Comparison of ENCODE assay signal across 8 mouse cellular contexts in genomic region chr16:34700165-34700827, GRCm38 (mm10). TPM values are rescaled to one million over a fixed set of nuclear protein-coding genes. Genes with fewer than 3 reads are reported as not detected.
A peak's percentile ranks its signal among the peaks of the same experiment; 100 is the strongest.
DNase-seq lines count a peak whose midpoint lies in the region; ATAC-seq and TF ChIP-seq lines count a peak whose summit lies in the region.

No protein-coding gene starts in this region.

- 30% methylated on average over 7 of the region's 7 CpGs for WGBS in hindbrain, embryonic 12.5 days
- WGBS in lung, postnatal 0 days, result 11% methylated on average over 7 of the region's 7 CpGs

- H3K4me1 ChIP-seq in hindbrain, embryonic 12.5 days, result no peaks in the 10 kb centered on the region
- H3K4me1 ChIP-seq in lung, postnatal 0 days (ENCODE audit: insufficient read depth, low read depth, low read length), result no peaks in the 10 kb centered on the region

- peak; percentile 81 for DNase-seq in Muller cell, postnatal 12 days (ENCODE audit: inconsistent ontology term)
- DNase-seq in cerebellum, adult 9-11 months, result peak; percentile 40
- DNase-seq in frontal cortex, postnatal 14 days (ENCODE audit: low spot score in 2 of 2), result peak; percentile 58 to 74
- peak; percentile 73 for DNase-seq in layer of hippocampus, adult 9-11 months
- peak; percentile 97 for DNase-seq in lung, postnatal 0 days (ENCODE audit: low spot score)
- peak; percentile 56 for DNase-seq in retina, adult 2 months (ENCODE audit: low read depth, low spot score)
- DNase-seq in thymus, postnatal 36 days, result peak; percentile 34 to 42

- no peak overlapping the region for H3K27ac ChIP-seq in hindbrain, embryonic 12.5 days
- peak overlapping the region; percentile 61 for H3K27ac ChIP-seq in lung, postnatal 0 days (ENCODE audit: low read length)

- no peak overlapping the region for H3K4me2 ChIP-seq in hindbrain, embryonic 12.5 days (replicated peaks)
- peak overlapping the region; percentile 25; the same call in 1 of the 2 replicates for H3K4me2 ChIP-seq in lung, postnatal 0 days (replicated peaks; ENCODE audit: low read depth, low read length)

- peak; percentile 57 for TF ChIP-seq EP300 in lung, postnatal 0 days (IDR thresholded peaks at IDR 0.05)

- peak; percentile 56 for ATAC-seq in hindbrain, embryonic 12.5 days (ENCODE audit: low FRiP score)
- ATAC-seq in lung, postnatal 0 days, result peak; percentile 94

- H3K9me3 ChIP-seq in hindbrain, embryonic 12.5 days (replicated peaks), result no peaks in the 10 kb centered on the region
- H3K9me3 ChIP-seq in lung, postnatal 0 days (ENCODE audit: low read length), result no peaks in the 10 kb centered on the region

- H3K4me3 ChIP-seq in hindbrain, embryonic 12.5 days, result no peak overlapping the region
- no peak overlapping the region for H3K4me3 ChIP-seq in lung, postnatal 0 days (ENCODE audit: low read depth, low read length)

- no peak overlapping the region for H3K9ac ChIP-seq in hindbrain, embryonic 12.5 days
- H3K9ac ChIP-seq in lung, postnatal 0 days (replicated peaks; ENCODE audit: low read depth), result no peak overlapping the region

- peaks cover 14% of the 10 kb centered on the region; the same call in 1 of the 2 replicates for H3K36me3 ChIP-seq in hindbrain, embryonic 12.5 days
- no peaks in the 10 kb centered on the region for H3K36me3 ChIP-seq in lung, postnatal 0 days (ENCODE audit: insufficient read depth, low read length)

- TF ChIP-seq CTCF in lung, postnatal 0 days (IDR thresholded peaks at IDR 0.05), result peak; percentile 89

- H3K27me3 ChIP-seq in hindbrain, embryonic 12.5 days, result no peaks in the 10 kb centered on the region
- no peaks in the 10 kb centered on the region for H3K27me3 ChIP-seq in lung, postnatal 0 days (replicated peaks; ENCODE audit: insufficient read depth, low read length)

RNA-seq across cellular contexts. Expression of gene Ccdc14, which starts 9.9 kb away (rescaled TPM):
- polyA plus RNA-seq in hindbrain, embryonic 12.5 days (2016; fragmentation: Nextera tagmentation; extraction: Ambion mirVana), result 8.4 and 8.7 TPM in 2 replicates
- polyA plus RNA-seq in lung, postnatal 0 days (2015; fragmentation: Nextera tagmentation; extraction: Ambion mirVana), result 2.7 and 2.9 TPM in 2 replicates

RNA-seq across cellular contexts. Expression of gene Mylk, which starts 44.7 kb away (rescaled TPM):
- 5.5 and 7.3 TPM in 2 replicates for polyA plus RNA-seq in hindbrain, embryonic 12.5 days (2016; fragmentation: Nextera tagmentation; extraction: Ambion mirVana)
- 55.7 and 72.3 TPM in 2 replicates for polyA plus RNA-seq in lung, postnatal 0 days (2015; fragmentation: Nextera tagmentation; extraction: Ambion mirVana)

RNA-seq across cellular contexts. Expression of gene Ropn1, which starts 50.6 kb away (rescaled TPM):
- not detected in 2 replicates for polyA plus RNA-seq in hindbrain, embryonic 12.5 days (2016; fragmentation: Nextera tagmentation; extraction: Ambion mirVana)
- polyA plus RNA-seq in lung, postnatal 0 days (2015; fragmentation: Nextera tagmentation; extraction: Ambion mirVana), result not detected in 2 replicates

Comparison
In these comparisons a context has a peak if more than half of its experiments do, and no peak if none do; other contexts are left out.
1. DNase-seq: peak in every context shown above with its lines; median percentile 97 in lung, postnatal 0 days; 81 in Muller cell, postnatal 12 days; 73 in layer of hippocampus, adult 9-11 months; 66 in frontal cortex, postnatal 14 days; 56 in retina, adult 2 months; 40 in cerebellum, adult 9-11 months; 38 in thymus, postnatal 36 days.